Mouse (Mus musculus) liver, embryonic 11.5 days (tissue): ENCODE results near the gene Rab3d. TPM values are rescaled to one million over a fixed set of nuclear protein-coding genes. Genes with fewer than 3 reads are reported as not detected.
"Not testable (repeated sequence)": the region's sequence is repeated elsewhere in the genome, so short reads cannot be mapped to it uniquely, and the experiment has no call there.

Experiments
- ATAC-seq: fragments of 200-750 bp; cut with Nextera tagmentation; replicated peaks from 2 replicates; pipeline ENCODE4 v1.8.0; 2017; ENCODE audit warnings: moderate number of reproducible peaks, mild to moderate bottlenecking, moderate TSS enrichment, moderate library complexity; ENCODE audit not compliant: low FRiP score
- DNase-seq: peaks from one replicate; pipeline ENCODE4 v3.0.0-alpha.2; 2017; ENCODE audit warnings: low spot score
- H3K27ac ChIP-seq: fragments of 300-500 bp; sonication (generic); 2 replicates; pipeline ENCODE4 v1.5.1; 2014; ENCODE audit warnings: mild to moderate bottlenecking, low read depth, low read length, control low read depth
- H3K27me3 ChIP-seq: fragments of 300-500 bp; sonication (generic); replicated peaks from 2 replicates; pipeline ENCODE4 v1.6.1; 2014; ENCODE audit warnings: low read length, mixed read lengths; ENCODE audit not compliant: control insufficient read depth, insufficient read depth
- H3K36me3 ChIP-seq: fragments of 300-500 bp; sonication (generic); 2 replicates; pipeline ENCODE4 v1.6.1; 2014; ENCODE audit warnings: mild to moderate bottlenecking, low read length, moderate library complexity, mixed read lengths; ENCODE audit not compliant: control insufficient read depth, insufficient read depth
- H3K4me1 ChIP-seq: fragments of 300-500 bp; sonication (generic); replicated peaks from 2 replicates; pipeline ENCODE4 v1.6.1; 2014; ENCODE audit warnings: low read length, mixed read lengths; ENCODE audit not compliant: control insufficient read depth, insufficient read depth
- H3K4me2 ChIP-seq: fragments of 300-500 bp; sonication (generic); 2 replicates; pipeline ENCODE4 v1.6.1; 2014; ENCODE audit warnings: mild to moderate bottlenecking, control low read depth, moderate library complexity
- H3K4me3 ChIP-seq: fragments of 300-500 bp; sonication (generic); 2 replicates; pipeline ENCODE4 v1.5.1; 2014; ENCODE audit warnings: low read depth, low read length, control low read depth
- H3K9ac ChIP-seq: fragments of 300-500 bp; sonication (generic); 2 replicates; pipeline ENCODE4 v1.6.1; 2014; ENCODE audit warnings: low read depth, low read length, control low read depth
- H3K9me3 ChIP-seq: fragments of 300-500 bp; sonication (generic); 2 replicates; pipeline ENCODE4 v1.6.1; 2016; ENCODE audit warnings: low read length, inconsistent platforms, mixed read lengths; ENCODE audit not compliant: control insufficient read depth
- WGBS: fragments of 180-500 bp; shearing (Covaris S2); extraction: QIAGEN DNeasy Blood & Tissue Kit; methylation state at CpG from one replicate; pipeline ENCODE4 v1.1.7; 2014; 5-methylcytosine and 5-hydroxymethylcytosine counted together
- polyA plus RNA-seq: library from polyadenylated mRNA; unstranded; fragments of >200 nt; fragmentation: Nextera tagmentation; extraction: Ambion mirVana; gene quantifications from 2 replicates; pipeline ENCODE4 v1.2.1, GENCODE M21; 2014

Rab3d gene
- polyA plus RNA-seq, 1 experiment from 2014 or later: 5.7 TPM

- Histone ChIP-seq H3K27me3 (peaks cover 4% of the 10 kb centered on the region; the same call in 1 of the 2 replicates), H3K9ac (no peak overlapping the region), H3K4me2 (no peak overlapping the region), H3K27ac (no peak overlapping the region), H3K4me3 (no peak overlapping the region), H3K36me3 (no peaks in the 10 kb centered on the region), H3K4me1 (no peaks in the 10 kb centered on the region), H3K9me3 (no peaks in the 10 kb centered on the region)
- no peak for DNase-seq
- no peak for ATAC-seq
- WGBS: 80% methylated on average over 4 of the region's 4 CpGs
These were observed 14.0 kb downstream of the Rab3d start for GRCm38 (mm10) chr9:21904031-21904430.

- H3K36me3 ChIP-seq: no peaks in the 10 kb centered on the region
- no peaks in the 10 kb centered on the region for H3K4me1 ChIP-seq
- DNase-seq: peak; percentile 55
- H3K27ac ChIP-seq: no peak overlapping the region
- 16% methylated on average over 10 of the region's 10 CpGs for WGBS
- no peaks in the 10 kb centered on the region for H3K9me3 ChIP-seq
- H3K4me2 ChIP-seq: peak overlapping the region; percentile 58
- peaks cover 3% of the 10 kb centered on the region; the same call in 1 of the 2 replicates for H3K27me3 ChIP-seq
- 0 out of 2 replicates have a peak overlapping the region, but pooled peaks have one; percentile 31 for H3K9ac ChIP-seq
- H3K4me3 ChIP-seq: peak overlapping the region; percentile 32
- peak; percentile 78 for ATAC-seq
These were observed 16.7 kb downstream of the Rab3d start for GRCm38 (mm10) chr9:21901223-21901820.

DNA sequence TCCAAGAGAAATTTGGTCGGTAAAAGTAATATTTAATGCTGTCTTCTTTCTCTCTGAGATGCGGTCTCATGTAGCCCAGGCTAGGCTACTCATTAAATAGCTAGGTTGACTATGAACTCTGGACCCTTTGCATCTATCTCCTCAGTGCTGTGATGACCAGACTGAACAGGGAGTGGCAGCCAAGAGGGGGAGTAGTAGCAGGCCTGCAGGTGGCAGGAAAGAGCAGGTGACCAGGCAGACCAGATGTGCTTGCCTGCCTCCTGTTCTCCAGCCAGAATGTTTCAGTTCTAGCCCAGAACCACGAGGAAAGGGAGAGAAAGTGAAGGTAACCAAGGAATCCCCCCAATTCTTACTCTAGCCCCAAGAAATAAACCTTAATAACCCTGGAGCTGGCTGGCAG lies 28.8 kb downstream of the Rab3d start:
- no peaks in the 10 kb centered on the region for H3K4me1 ChIP-seq
- H3K9ac ChIP-seq: no peak overlapping the region
- no peaks in the 10 kb centered on the region for H3K9me3 ChIP-seq
- peaks cover under 1% of the 10 kb centered on the region; the same call in 1 of the 2 replicates for H3K27me3 ChIP-seq
- ATAC-seq: no peak
- H3K27ac ChIP-seq: no peak overlapping the region
- H3K36me3 ChIP-seq: no peaks in the 10 kb centered on the region
- no peak overlapping the region for H3K4me3 ChIP-seq
- no peak for DNase-seq
- WGBS: 54% methylated on average over 3 of the region's 3 CpGs
- no peak overlapping the region for H3K4me2 ChIP-seq

GRCm38 (mm10) chr9:21876601-21877000 lies 41.4 kb downstream of the Rab3d start:
- Histone ChIP-seq H3K36me3 (no peaks in the 10 kb centered on the region), H3K4me2 (no peak overlapping the region), H3K9ac (no peak overlapping the region), H3K4me3 (no peak overlapping the region), H3K9me3 (0 out of 2 replicates have a peak, but pooled peaks cover 3% of the 10 kb centered on the region), H3K27me3 (no peaks in the 10 kb centered on the region), H3K27ac (no peak overlapping the region), H3K4me1 (no peaks in the 10 kb centered on the region)
- ATAC-seq (no peak), DNase-seq (no peak)
- WGBS: 54% methylated on average over 3 of the region's 3 CpGs

GRCm38 (mm10) chr9:21872204-21872603 lies 45.8 kb downstream of the Rab3d start:
- WGBS: 67% methylated on average over 4 of the region's 4 CpGs
- Histone ChIP-seq H3K9me3 (no peaks in the 10 kb centered on the region), H3K4me1 (no peaks in the 10 kb centered on the region), H3K4me2 (no peak overlapping the region), H3K36me3 (no peaks in the 10 kb centered on the region), H3K27ac (no peak overlapping the region), H3K4me3 (no peak overlapping the region), H3K27me3 (peaks cover 3% of the 10 kb centered on the region; the same call in 1 of the 2 replicates), H3K9ac (no peak overlapping the region)
- DNase-seq (no peak), ATAC-seq (no peak)

DNA sequence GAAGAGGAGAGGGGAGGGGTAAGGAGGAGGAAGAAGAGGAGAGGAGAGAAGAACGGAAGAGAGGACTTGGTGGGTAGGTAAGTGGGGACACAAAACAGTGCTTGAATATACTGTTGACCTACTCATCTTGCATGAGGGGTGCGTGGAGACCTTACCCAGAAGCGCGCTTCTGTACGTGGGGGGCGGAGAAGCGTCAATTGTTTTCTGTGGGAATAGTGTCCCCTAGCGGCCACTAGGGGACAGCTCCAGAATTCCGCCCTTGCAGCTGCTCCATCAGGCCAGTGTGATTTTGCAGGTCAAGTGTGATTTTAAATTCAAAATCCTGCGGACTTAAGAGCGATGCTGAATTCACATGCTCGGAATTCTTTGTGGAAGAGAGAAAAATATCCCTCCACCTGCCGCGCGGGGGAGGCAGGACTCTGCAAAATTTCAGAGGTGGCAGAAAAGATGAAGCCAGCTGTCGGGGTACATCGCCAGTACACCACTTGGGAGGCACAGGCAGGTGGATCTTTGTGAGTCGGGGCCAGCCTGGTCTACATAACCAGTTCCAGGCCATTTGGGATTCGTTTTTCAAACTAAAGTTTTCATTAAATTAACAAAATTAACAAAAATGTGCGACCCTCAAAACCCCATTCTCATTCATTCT lies 47.0 kb downstream of the Rab3d start:
- no peaks in the 10 kb centered on the region for H3K9me3 ChIP-seq
- WGBS: 14% methylated on average over 20 of the region's 20 CpGs
- H3K9ac ChIP-seq: no peak overlapping the region
- H3K36me3 ChIP-seq: no peaks in the 10 kb centered on the region
- peak overlapping the region; percentile 31; the same call in 1 of the 2 replicates for H3K4me2 ChIP-seq
- no peak overlapping the region for H3K27ac ChIP-seq
- DNase-seq: no peak
- H3K4me3 ChIP-seq: no peak overlapping the region
- no peaks in the 10 kb centered on the region for H3K4me1 ChIP-seq
- no peak for ATAC-seq
- H3K27me3 ChIP-seq: peaks cover 3% of the 10 kb centered on the region; the same call in 1 of the 2 replicates

- not testable (repeated sequence) for H3K4me1 ChIP-seq, H3K4me3 ChIP-seq, H3K27me3 ChIP-seq, H3K9me3 ChIP-seq, H3K27ac ChIP-seq, H3K9ac ChIP-seq, DNase-seq, H3K4me2 ChIP-seq, H3K36me3 ChIP-seq, ATAC-seq
- WGBS: 53% methylated on average over 7 of the region's 7 CpGs
These were observed 48.7 kb downstream of the Rab3d start for GRCm38 (mm10) chr9:21869290-21869689.

DNA sequence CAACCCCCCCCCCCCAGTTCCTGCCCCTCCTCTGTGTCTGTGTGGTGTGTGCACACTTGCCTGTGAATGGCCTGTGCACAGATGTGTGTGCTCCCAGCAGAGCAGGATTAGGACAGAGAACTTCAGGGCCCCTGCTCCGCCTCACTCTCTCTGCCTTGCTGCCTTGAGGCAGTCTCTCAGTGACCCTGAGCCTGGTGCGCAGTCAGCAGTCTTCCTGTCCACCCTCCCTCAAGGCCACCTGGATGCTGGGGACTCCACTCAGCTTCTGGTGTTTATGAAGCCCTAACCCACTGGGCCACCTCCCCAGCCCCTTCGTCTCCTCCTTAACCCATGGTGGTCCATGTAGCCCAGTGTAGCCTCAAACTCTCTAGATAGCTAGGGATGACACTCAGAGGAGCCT lies 50.3 kb downstream of the Rab3d start:
- WGBS: 61% methylated on average over 3 of the region's 3 CpGs
- Histone ChIP-seq H3K9me3 (no peaks in the 10 kb centered on the region), H3K27me3 (peaks cover 3% of the 10 kb centered on the region; the same call in 1 of the 2 replicates), H3K4me3 (no peak overlapping the region), H3K4me1 (no peaks in the 10 kb centered on the region), H3K4me2 (no peak overlapping the region), H3K27ac (no peak overlapping the region), H3K36me3 (no peaks in the 10 kb centered on the region), H3K9ac (no peak overlapping the region)
- ATAC-seq (no peak), DNase-seq (no peak)

DNA sequence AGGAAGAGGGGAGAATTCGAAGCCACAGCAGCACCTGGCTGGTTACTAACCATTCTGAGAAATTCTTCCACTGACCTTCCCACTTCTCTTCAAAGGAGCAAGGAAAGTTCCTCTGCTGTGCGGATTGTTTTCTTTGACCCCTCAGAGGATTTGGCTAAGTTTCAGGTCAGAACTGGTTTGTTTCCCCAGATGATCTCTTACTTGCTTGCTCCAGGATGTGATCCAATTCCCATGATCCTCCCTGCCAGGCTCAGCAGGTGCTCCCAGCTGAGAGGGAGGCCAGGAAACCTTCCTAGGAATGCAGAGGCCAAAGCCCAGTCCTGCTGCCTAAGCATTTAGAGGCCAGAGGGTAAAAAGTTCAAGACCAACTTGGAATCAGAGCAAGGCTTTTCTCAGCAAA lies 51.4 kb downstream of the Rab3d start:
- Histone ChIP-seq H3K36me3 (no peaks in the 10 kb centered on the region), H3K9ac (no peak overlapping the region), H3K27me3 (peaks cover 3% of the 10 kb centered on the region; the same call in 1 of the 2 replicates), H3K4me1 (no peaks in the 10 kb centered on the region), H3K27ac (no peak overlapping the region), H3K9me3 (peaks cover 3% of the 10 kb centered on the region; the same call in 1 of the 2 replicates), H3K4me3 (no peak overlapping the region), H3K4me2 (no peak overlapping the region)
- DNase-seq (no peak), ATAC-seq (no peak)
- WGBS: 67% methylated on average over 2 of the region's 2 CpGs
